Mouse (Mus musculus) kidney, postnatal 0 days (tissue): Measurements from ENCODE around the gene Lypla2. TPM values are rescaled to one million over a fixed set of nuclear protein-coding genes. Genes with fewer than 3 reads are reported as not detected.

Experiments
- ATAC-seq: fragments of 200-750 bp; cut with Nextera tagmentation; replicated peaks from 2 replicates; pipeline ENCODE4 v1.8.0; 2017; ENCODE audit warnings: low read depth, moderate number of reproducible peaks, moderate TSS enrichment, moderate library complexity; ENCODE audit not compliant: low FRiP score
- DNase-seq: peaks from one replicate; pipeline ENCODE4 v3.0.0-alpha.2; 2016; ENCODE audit warnings: low spot score
- H3K27ac ChIP-seq: fragments of 300-500 bp; sonication (generic); 2 replicates; pipeline ENCODE4 v1.5.1; 2014; ENCODE audit warnings: mild to moderate bottlenecking
- H3K27me3 ChIP-seq: fragments of 300-500 bp; sonication (generic); 2 replicates; pipeline ENCODE4 v1.6.1; 2014; ENCODE audit warnings: low read length, mixed read lengths; ENCODE audit not compliant: insufficient read depth
- H3K36me3 ChIP-seq: fragments of 300-500 bp; sonication (generic); 2 replicates; pipeline ENCODE4 v1.6.1; 2014; ENCODE audit warnings: low read length, mixed read lengths; ENCODE audit not compliant: insufficient read depth
- H3K4me1 ChIP-seq: fragments of 300-500 bp; sonication (generic); replicated peaks from 2 replicates; pipeline ENCODE4 v1.6.1; 2014; ENCODE audit warnings: antibody characterized with exemption, low read length, mixed read lengths; ENCODE audit not compliant: insufficient read depth
- H3K4me2 ChIP-seq: fragments of 300-500 bp; sonication (generic); 2 replicates; pipeline ENCODE4 v1.6.1; 2014; ENCODE audit warnings: mild to moderate bottlenecking, low read length, moderate library complexity, mixed read lengths
- H3K4me3 ChIP-seq: fragments of 300-500 bp; sonication (generic); replicated peaks from 2 replicates; pipeline ENCODE4 v1.5.1; 2014; ENCODE audit warnings: low read depth, low read length
- H3K9ac ChIP-seq: fragments of 300-500 bp; sonication (generic); 2 replicates; pipeline ENCODE4 v1.6.1; 2014; ENCODE audit warnings: low read depth, low read length
- H3K9me3 ChIP-seq: fragments of 300-500 bp; sonication (generic); replicated peaks from 2 replicates; pipeline ENCODE4 v1.6.1; 2016; ENCODE audit warnings: low read length, inconsistent platforms, mixed read lengths
- CTCF ChIP-seq: IDR thresholded peaks from 2 replicates; pipeline ENCODE4 v1.5.1; 2016; ENCODE audit warnings: antibody characterized with exemption, low read depth, mild to moderate bottlenecking, moderate library complexity
- WGBS: fragments of 180-500 bp; shearing (Covaris S2); extraction: QIAGEN DNeasy Blood & Tissue Kit; methylation state at CpG from one replicate; pipeline ENCODE4 v1.1.7; 2014; 5-methylcytosine and 5-hydroxymethylcytosine counted together
- polyA plus RNA-seq: library from polyadenylated mRNA; unstranded; fragments of >200 nt; fragmentation: Nextera tagmentation; extraction: Ambion mirVana; gene quantifications from 2 replicates; pipeline ENCODE4 v1.2.1, GENCODE M21; 2015

Lypla2 gene
- polyA plus RNA-seq, 1 experiment from 2014 or later: 117 TPM

- Histone ChIP-seq H3K4me2 (no peak overlapping the region), H3K27ac (no peak overlapping the region), H3K9ac (no peak overlapping the region), H3K9me3 (no peaks in the 10 kb centered on the region), H3K36me3 (0 out of 2 replicates have a peak, but pooled peaks cover 31% of the 10 kb centered on the region), H3K4me1 (no peaks in the 10 kb centered on the region), H3K4me3 (no peak overlapping the region), H3K27me3 (no peaks in the 10 kb centered on the region)
- WGBS: 92% methylated on average over 5 of the region's 5 CpGs
- ATAC-seq: no peak
- DNase-seq: no peak
- no peak for TF ChIP-seq CTCF
These were observed 43.0 kb downstream of the Lypla2 start for GRCm38 (mm10) chr4:135929405-135929804.

- Histone ChIP-seq H3K27me3 (no peaks in the 10 kb centered on the region), H3K4me3 (no peak overlapping the region), H3K4me2 (no peak overlapping the region), H3K36me3 (0 out of 2 replicates have a peak, but pooled peaks cover 24% of the 10 kb centered on the region), H3K27ac (no peak overlapping the region), H3K9me3 (no peaks in the 10 kb centered on the region), H3K4me1 (no peaks in the 10 kb centered on the region), H3K9ac (no peak overlapping the region)
- TF ChIP-seq CTCF: no peak
- WGBS: 78% methylated on average over 9 of the region's 9 CpGs
- ATAC-seq (no peak), DNase-seq (no peak)
These were observed 44.0 kb downstream of the Lypla2 start for GRCm38 (mm10) chr4:135928376-135928775.

DNA sequence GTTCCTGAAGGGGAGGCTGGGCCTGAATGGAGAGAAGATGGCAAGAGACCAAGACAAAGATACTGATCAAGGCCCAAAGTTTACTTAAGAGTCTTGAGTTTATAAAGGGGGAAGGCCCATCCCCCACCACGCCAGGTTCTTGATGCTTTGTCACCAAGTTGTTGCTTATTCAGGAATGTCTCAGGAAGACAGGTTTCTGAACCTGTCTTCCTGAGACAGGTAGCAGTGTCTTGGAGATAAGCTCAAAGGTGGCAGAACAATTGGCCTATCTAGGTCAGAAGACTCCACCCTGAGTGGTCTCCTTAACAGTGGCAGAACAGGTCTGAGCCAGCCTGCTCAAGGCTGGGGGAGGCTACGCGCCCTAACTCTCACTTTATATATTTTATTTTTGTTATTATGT, 45.6 kb downstream of the Lypla2 start:
- no peak for ATAC-seq
- no peaks in the 10 kb centered on the region for H3K9me3 ChIP-seq
- 93% methylated on average over 3 of the region's 3 CpGs for WGBS

GRCm38 (mm10) chr4:135926195-135926808, 46.1 kb downstream of the Lypla2 start:
- Histone ChIP-seq H3K9ac (no peak overlapping the region), H3K36me3 (0 out of 2 replicates have a peak, but pooled peaks cover 21% of the 10 kb centered on the region), H3K27ac (no peak overlapping the region), H3K4me3 (no peak overlapping the region), H3K27me3 (no peaks in the 10 kb centered on the region), H3K4me1 (no peaks in the 10 kb centered on the region; the same call in 1 of the 2 replicates), H3K9me3 (no peaks in the 10 kb centered on the region), H3K4me2 (no peak overlapping the region)
- ATAC-seq (no peak), DNase-seq (no peak)
- WGBS: 91% methylated on average over 10 of the region's 10 CpGs
- no peak for TF ChIP-seq CTCF

More for the DNA sequence above, 45.6 kb downstream of the Lypla2 start:
- no peak for TF ChIP-seq CTCF
- DNase-seq: no peak
- Histone ChIP-seq H3K9ac (no peak overlapping the region), H3K27ac (no peak overlapping the region), H3K4me2 (no peak overlapping the region), H3K27me3 (no peaks in the 10 kb centered on the region), H3K4me1 (no peaks in the 10 kb centered on the region), H3K36me3 (0 out of 2 replicates have a peak, but pooled peaks cover 21% of the 10 kb centered on the region), H3K4me3 (no peak overlapping the region)

DNA sequence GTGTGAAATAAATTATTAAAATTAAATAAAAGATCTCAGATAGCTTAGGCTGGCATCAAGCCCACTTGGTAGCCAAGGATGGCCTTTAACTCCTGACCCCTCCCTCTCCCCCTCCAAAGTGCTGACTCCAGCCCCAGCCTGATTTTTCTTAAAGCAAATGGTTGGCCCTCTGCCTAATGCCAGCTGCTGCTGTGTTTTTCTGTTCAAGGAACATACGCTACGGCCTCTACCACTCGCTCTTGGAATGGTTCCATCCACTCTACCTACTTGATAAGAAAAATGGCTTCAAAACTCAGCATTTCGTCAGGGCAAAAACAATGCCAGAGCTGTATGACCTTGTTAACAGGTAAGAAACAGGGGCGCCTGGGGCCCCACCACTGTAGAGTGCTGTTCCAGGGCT, 47.1 kb downstream of the Lypla2 start:
- DNase-seq (no peak), ATAC-seq (no peak)
- H3K36me3 ChIP-seq: 0 out of 2 replicates have a peak, but pooled peaks cover 21% of the 10 kb centered on the region
- 87% methylated on average over 5 of the region's 5 CpGs for WGBS
- no peak overlapping the region for H3K9ac ChIP-seq
- H3K27ac ChIP-seq: no peak overlapping the region
- H3K27me3 ChIP-seq: no peaks in the 10 kb centered on the region
- no peak overlapping the region for H3K4me3 ChIP-seq
- no peak for TF ChIP-seq CTCF
- H3K4me2 ChIP-seq: no peak overlapping the region
- no peaks in the 10 kb centered on the region for H3K9me3 ChIP-seq
- H3K4me1 ChIP-seq: no peaks in the 10 kb centered on the region; the same call in 1 of the 2 replicates

- no peak for ATAC-seq
- no peak overlapping the region for H3K4me2 ChIP-seq
- no peak overlapping the region for H3K9ac ChIP-seq
- no peak for DNase-seq
- no peaks in the 10 kb centered on the region for H3K27me3 ChIP-seq
- H3K27ac ChIP-seq: no peak overlapping the region
- H3K9me3 ChIP-seq: no peaks in the 10 kb centered on the region
- no peak overlapping the region for H3K4me3 ChIP-seq
- H3K36me3 ChIP-seq: 0 out of 2 replicates have a peak, but pooled peaks cover 21% of the 10 kb centered on the region
- no peak for TF ChIP-seq CTCF
- H3K4me1 ChIP-seq: no peaks in the 10 kb centered on the region; the same call in 1 of the 2 replicates
- 85% methylated on average over 2 of the region's 2 CpGs for WGBS
These were observed 48.0 kb downstream of the Lypla2 start for GRCm38 (mm10) chr4:135924418-135924817.
